Mouse (Mus musculus) limb, embryonic 11.5 days (tissue): ENCODE measurements at regions not wholly inside any gene's neighbourhood (a gene's known extent, or its start where the extent isn't known, plus 50 kb on each side); places are given as distances from the start of the nearest gene placed in this dataset.
"Not testable (repeated sequence)": the region's sequence is repeated elsewhere in the genome, so short reads cannot be mapped to it uniquely, and the experiment has no call there.

Experiments used
- ATAC-seq: fragments of 200-750 bp; cut with Nextera tagmentation; 2 replicates; pipeline ENCODE4 v1.8.0; 2017; ENCODE audit warnings: low read depth; ENCODE audit not compliant: insufficient number of reproducible peaks, low FRiP score, low TSS enrichment
- DNase-seq: peaks from one replicate; pipeline ENCODE4 v3.0.0-alpha.2; 2015; ENCODE audit warnings: low spot score
- H3K27ac ChIP-seq: fragments of 300-500 bp; sonication (generic); replicated peaks from 2 replicates; pipeline ENCODE4 v1.5.1; 2014; ENCODE audit warnings: low read depth, mild to moderate bottlenecking, low read length
- H3K27me3 ChIP-seq: fragments of 300-500 bp; sonication (generic); 2 replicates; pipeline ENCODE4 v1.6.1; 2014; ENCODE audit warnings: mild to moderate bottlenecking, low read length, mixed read lengths; ENCODE audit not compliant: control insufficient read depth, insufficient read depth
- H3K36me3 ChIP-seq: fragments of 300-500 bp; sonication (generic); 2 replicates; pipeline ENCODE4 v1.6.1; 2014; ENCODE audit warnings: mild to moderate bottlenecking, low read length, moderate library complexity, mixed read lengths; ENCODE audit not compliant: control insufficient read depth, insufficient read depth
- H3K4me1 ChIP-seq: fragments of 300-500 bp; sonication (generic); 2 replicates; pipeline ENCODE4 v1.6.1; 2014; ENCODE audit warnings: low read length, mixed read lengths; ENCODE audit not compliant: control insufficient read depth, insufficient read depth
- H3K4me2 ChIP-seq: fragments of 300-500 bp; sonication (generic); 2 replicates; pipeline ENCODE4 v1.6.1; 2014; ENCODE audit warnings: low read depth, mild to moderate bottlenecking, moderate library complexity; ENCODE audit not compliant: severe bottlenecking
- H3K4me3 ChIP-seq: fragments of 300-500 bp; sonication (generic); 2 replicates; pipeline ENCODE4 v1.5.1; 2014; ENCODE audit warnings: low read depth, low read length
- H3K9ac ChIP-seq: fragments of 300-500 bp; sonication (generic); 2 replicates; pipeline ENCODE4 v1.6.1; 2014; ENCODE audit warnings: mild to moderate bottlenecking, low read length
- H3K9me3 ChIP-seq: fragments of 300-500 bp; sonication (generic); 2 replicates; pipeline ENCODE4 v1.6.1; 2016; ENCODE audit warnings: low read length; ENCODE audit not compliant: control insufficient read depth
- WGBS: fragments of 180-500 bp; shearing (Covaris S2); extraction: QIAGEN DNeasy Blood & Tissue Kit; methylation state at CpG from one replicate; pipeline ENCODE4 v1.1.7; 2014; 5-methylcytosine and 5-hydroxymethylcytosine counted together

DNA sequence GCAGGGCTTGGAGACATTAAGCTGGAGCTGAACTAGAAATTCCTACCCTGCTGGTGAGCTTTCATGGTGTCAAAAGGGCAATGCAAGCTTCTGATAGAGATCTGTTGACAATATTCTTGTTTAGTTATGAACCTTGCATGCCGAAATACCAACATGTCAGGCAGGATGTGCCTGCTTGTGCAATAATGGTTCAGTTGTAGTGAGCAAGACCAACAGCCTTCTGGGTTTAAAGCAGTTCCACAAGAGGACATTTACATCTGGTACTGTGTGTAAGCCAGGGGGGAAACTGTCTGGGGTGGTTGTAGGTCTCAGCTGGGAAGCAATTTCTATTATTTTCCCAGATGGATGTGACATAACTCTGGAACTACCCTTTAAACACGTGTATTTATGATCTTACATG, 987.6 kb upstream of the Gm38303 start:
- H3K9me3 ChIP-seq = no peaks in the 10 kb centered on the region
- H3K9ac ChIP-seq = no peak overlapping the region
- H3K4me2 ChIP-seq = no peak overlapping the region
- H3K27ac ChIP-seq = no peak overlapping the region
- no peak for DNase-seq
- WGBS = 64% methylated on average over 2 of the region's 2 CpGs
- ATAC-seq = no peak
- H3K4me3 ChIP-seq = no peak overlapping the region
- H3K4me1 ChIP-seq = no peaks in the 10 kb centered on the region
- H3K27me3 ChIP-seq = no peaks in the 10 kb centered on the region
- no peaks in the 10 kb centered on the region for H3K36me3 ChIP-seq

DNA sequence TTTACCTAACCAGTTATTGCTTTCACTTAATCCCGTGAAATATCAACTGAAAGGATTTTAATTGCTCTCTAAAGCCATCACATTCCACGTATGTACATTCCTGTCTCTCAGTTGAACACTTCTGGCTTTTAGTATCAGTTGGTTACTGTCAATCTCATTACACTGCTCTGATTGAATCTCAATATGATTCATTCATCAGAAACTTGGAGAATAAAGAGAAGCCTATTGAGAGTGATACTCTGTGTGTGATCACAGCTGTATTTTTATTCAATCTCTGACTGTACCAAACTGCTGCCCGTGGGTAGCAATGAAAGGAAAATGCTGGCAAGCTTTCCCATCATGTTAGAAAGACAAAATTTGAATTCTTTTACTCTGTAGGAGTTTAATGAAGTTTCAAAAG, 957.5 kb upstream of the Gm38303 start:
- Histone ChIP-seq H3K27me3 (no peaks in the 10 kb centered on the region), H3K4me2 (no peak overlapping the region), H3K9ac (no peak overlapping the region), H3K27ac (no peak overlapping the region), H3K36me3 (no peaks in the 10 kb centered on the region), H3K4me3 (no peak overlapping the region), H3K9me3 (no peaks in the 10 kb centered on the region), H3K4me1 (no peaks in the 10 kb centered on the region)
- no peak for DNase-seq
- no peak for ATAC-seq
- WGBS = 90% methylated on average over 3 of the region's 3 CpGs

DNA sequence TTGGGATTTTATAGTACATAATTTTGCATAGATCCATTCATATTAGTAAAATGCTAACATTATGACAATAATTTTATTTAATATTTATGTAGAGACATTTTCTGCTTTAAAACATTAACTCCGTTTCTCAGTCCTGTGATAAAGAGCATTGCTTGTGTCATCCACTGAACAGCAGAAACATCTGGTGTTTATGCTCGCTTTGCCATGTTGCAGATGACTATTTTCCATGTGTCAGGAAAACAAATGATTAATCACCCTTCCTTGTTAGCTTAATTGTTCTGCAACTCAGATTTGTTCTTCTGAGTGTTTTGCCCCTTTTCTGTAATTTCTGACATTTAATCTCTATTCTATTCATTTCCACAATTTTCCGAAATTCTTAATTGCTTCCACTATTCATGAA, 925.6 kb upstream of the Gm38303 start:
- Histone ChIP-seq H3K9ac (no peak overlapping the region), H3K27me3 (no peaks in the 10 kb centered on the region), H3K4me2 (no peak overlapping the region), H3K36me3 (no peaks in the 10 kb centered on the region), H3K4me1 (no peaks in the 10 kb centered on the region), H3K27ac (no peak overlapping the region), H3K4me3 (no peak overlapping the region), H3K9me3 (no peaks in the 10 kb centered on the region)
- WGBS = 88% methylated on average over 3 of the region's 3 CpGs
- ATAC-seq = no peak
- DNase-seq = no peak

DNA sequence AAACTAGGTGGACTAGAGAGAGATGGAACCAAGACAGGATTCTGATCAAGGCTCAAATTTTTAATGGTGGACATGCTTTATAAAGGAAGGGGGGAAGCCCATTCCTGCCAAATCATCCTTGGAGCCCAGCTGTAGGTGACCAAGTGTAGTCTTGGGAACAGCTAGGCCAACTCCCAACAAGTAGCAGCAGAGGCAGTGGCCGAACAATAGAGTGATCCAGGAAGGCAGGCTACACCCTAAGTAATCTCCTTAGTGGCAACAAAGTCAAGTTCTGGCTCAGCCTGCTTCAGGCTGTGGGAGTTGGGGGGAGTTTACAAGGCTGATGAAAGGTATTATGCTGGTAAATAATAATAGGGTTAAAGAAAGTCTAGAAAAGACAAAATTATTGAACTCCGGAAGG, 878.5 kb upstream of the Gm38303 start:
- Histone ChIP-seq H3K9me3 (no peaks in the 10 kb centered on the region), H3K4me2 (no peak overlapping the region), H3K27ac (no peak overlapping the region), H3K9ac (no peak overlapping the region), H3K4me1 (no peaks in the 10 kb centered on the region), H3K27me3 (no peaks in the 10 kb centered on the region), H3K36me3 (no peaks in the 10 kb centered on the region), H3K4me3 (no peak overlapping the region)
- WGBS = 91% methylated on average over 2 of the region's 2 CpGs
- DNase-seq (no peak), ATAC-seq (no peak)

DNA sequence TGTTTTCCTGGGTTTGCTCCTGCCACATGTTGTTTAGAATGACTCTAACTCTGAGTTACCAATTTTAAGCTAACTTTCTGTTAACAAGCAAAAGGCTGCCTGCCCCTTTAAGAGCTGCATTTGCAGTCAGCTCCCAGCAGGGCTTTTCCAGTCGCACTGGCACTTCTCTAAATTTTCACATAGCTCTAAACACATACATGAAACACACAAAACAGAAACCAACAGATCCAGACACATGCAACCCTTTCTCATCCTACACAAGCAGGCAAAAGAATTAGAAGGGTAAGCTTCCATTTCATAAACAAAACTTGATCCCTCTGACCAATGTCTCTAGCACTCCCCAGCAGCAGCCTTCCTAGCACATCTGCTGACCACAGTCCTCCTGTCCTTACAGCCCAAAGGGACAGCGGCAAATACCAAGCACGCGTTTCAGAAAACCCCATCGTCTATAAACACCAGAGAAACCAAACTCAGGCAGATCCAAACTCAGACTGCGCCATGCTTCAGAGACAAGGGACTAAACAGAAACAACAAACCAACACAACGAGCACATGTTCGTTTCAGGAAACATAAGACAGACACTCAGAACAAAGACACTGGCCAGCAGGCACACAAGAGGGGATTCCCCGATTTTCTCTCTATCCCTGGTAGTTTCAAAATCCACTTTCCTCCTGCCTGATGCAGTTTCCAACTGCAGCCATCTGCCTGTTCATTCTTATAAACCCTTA, 877.6 kb upstream of the Gm38303 start:
- not testable (repeated sequence) for H3K9me3 ChIP-seq, H3K27ac ChIP-seq, H3K4me3 ChIP-seq, ATAC-seq, H3K36me3 ChIP-seq, H3K27me3 ChIP-seq, H3K4me2 ChIP-seq, H3K9ac ChIP-seq, H3K4me1 ChIP-seq
- peak; percentile 29 for DNase-seq
- 39% methylated on average over 9 of the region's 9 CpGs for WGBS

DNA sequence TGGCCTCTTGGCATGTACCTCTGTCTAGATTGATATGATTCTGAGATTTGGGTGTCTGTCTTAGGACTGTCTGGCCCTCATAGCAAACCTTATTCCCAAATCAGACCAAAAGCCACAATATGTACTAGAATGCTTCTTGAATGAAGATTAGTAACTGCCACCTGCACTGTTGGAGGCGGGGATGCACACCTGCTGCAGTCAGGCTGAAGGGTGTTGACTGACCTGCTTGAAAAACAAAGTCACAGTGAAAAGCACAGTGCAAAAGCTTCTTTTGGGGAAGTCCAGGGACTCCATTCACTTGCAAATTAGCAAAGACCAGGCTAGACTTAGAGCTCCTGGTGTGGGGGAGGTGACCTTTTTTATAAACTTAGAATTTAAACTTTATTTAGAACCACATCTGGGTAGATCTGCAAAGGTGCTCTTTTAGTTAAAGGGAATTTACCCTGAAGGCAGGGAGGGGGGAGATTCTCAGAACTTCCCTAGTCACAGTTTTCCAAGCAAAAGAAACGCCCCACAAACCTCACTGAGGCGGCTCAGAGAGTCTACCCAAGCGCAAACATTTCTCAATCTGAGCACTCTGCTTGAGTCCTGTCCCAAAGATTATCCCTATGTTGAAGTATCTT, 876.9 kb upstream of the Gm38303 start:
- DNase-seq = not testable (repeated sequence)

DNA sequence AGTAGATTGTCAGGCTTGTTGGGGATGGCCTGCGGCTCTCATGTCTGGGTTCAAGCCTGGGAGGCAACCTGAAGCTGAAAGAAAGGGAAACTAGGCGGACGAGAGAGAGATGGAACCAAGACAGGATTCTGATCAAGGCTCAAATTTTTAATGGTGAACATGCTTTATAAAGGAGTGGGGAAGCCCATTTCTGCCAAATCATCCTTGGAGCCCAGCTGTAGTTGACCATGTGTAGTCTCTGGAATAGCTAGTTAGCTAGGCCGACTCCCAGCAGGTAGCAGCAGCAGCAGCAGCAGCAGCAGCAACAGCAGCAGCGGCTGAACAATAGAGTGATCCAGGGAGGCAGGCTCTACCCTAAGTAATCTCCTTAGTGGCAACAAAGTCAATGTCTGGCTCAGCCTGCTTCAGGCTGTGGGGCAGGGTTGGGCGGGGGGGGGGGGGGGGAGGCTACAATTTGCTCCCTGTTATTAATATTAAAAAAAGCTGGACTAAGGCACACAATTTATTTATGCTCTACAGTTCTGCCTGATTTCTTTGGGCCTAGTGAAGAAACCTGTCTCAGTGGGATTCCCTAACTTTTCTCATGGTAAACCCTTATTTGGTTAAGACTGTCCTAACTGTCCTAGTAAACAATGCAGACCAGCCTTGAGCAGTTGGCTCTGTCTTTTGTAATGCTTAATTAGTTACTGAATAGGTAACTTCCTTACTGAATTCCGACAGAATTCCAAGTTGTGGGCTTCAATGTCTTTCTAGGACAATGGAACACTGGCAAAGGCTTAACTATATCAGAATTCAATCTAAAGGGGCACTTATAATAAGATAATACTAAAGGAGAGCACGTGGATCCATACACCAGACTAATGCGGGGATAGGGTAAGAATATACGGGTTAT, 875.7 kb upstream of the Gm38303 start:
- H3K27ac ChIP-seq, DNase-seq, H3K9ac ChIP-seq, H3K27me3 ChIP-seq, H3K36me3 ChIP-seq, H3K4me2 ChIP-seq, H3K4me1 ChIP-seq, H3K4me3 ChIP-seq, H3K9me3 ChIP-seq, ATAC-seq: not testable (repeated sequence)
- WGBS = 84% methylated on average over 10 of the region's 10 CpGs

More for the DNA sequence above, 876.9 kb upstream of the Gm38303 start:
- H3K4me2 ChIP-seq, H3K4me3 ChIP-seq, H3K27ac ChIP-seq, H3K27me3 ChIP-seq, ATAC-seq, H3K9ac ChIP-seq, H3K4me1 ChIP-seq, H3K9me3 ChIP-seq, H3K36me3 ChIP-seq: not testable (repeated sequence)
- 79% methylated on average over 4 of the region's 4 CpGs for WGBS

DNA sequence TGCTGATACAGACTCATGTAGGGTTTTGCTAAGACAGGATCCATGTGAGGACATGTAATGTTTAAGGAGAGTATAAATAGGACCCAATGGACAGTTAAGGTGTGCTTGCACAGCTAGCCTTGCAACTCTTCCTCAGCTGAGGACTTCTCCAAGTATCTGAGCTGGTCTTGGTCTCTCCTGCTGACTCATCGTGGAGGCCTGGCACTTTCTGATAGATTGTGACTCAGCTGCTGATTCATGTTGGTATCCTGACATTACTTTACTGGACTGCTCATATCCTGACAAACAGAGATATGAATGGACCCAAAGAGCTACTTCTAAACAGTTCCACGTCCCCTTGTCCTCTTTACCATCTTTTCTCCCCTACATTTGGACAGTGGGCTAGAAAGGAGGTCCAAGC, 838.5 kb upstream of the Gm38303 start:
- DNase-seq (no peak), ATAC-seq (no peak)
- no peaks in the 10 kb centered on the region for H3K4me1 ChIP-seq
- H3K9me3 ChIP-seq = no peaks in the 10 kb centered on the region
- 71% methylated on average over 2 of the region's 2 CpGs for WGBS
- H3K4me3 ChIP-seq = no peak overlapping the region
- no peaks in the 10 kb centered on the region for H3K36me3 ChIP-seq
- H3K27ac ChIP-seq = no peak overlapping the region
- no peak overlapping the region for H3K9ac ChIP-seq
- no peaks in the 10 kb centered on the region for H3K27me3 ChIP-seq
- no peak overlapping the region for H3K4me2 ChIP-seq
